In genomic region chr8:22037022-22037421, GRCm38 (mm10) we compare ENCODE assay signal across 16 mouse cellular contexts. TPM values are rescaled to one million over a fixed set of nuclear protein-coding genes. Genes with fewer than 3 reads are reported as not detected.
DNase-seq lines count a peak whose midpoint lies in the region; ATAC-seq and TF ChIP-seq lines count a peak whose summit lies in the region.
"Had no signal": no experiment of that assay in that cellular context is flagged by ENCODE, and none has a peak within 500 bp of the region (broad histone marks: within the 10 kb centered on the region; RNA-seq: fewer than 3 reads in every experiment).

No protein-coding gene starts in this region.

- no peaks in the 10 kb centered on the region for H3K9me3 ChIP-seq in liver, embryonic 13.5 days (replicated peaks)
- H3K9me3 ChIP-seq: limb, embryonic 10.5 days had no signal

- peaks cover 22% of the 10 kb centered on the region for H3K4me1 ChIP-seq in liver, adult 2 months (ENCODE audit: control insufficient read depth, insufficient read depth, low read length)
- H3K4me1 ChIP-seq in liver, embryonic 13.5 days (replicated peaks), result peaks cover 15% of the 10 kb centered on the region

- peak; percentile 66 for ATAC-seq in liver, embryonic 13.5 days (ENCODE audit: low read depth)
- ATAC-seq in inflammation-experienced regulatory T-cells, adult 6 months, result no peak
- ATAC-seq: activated CD4-positive, CD25-positive, alpha-beta regulatory T cell, adult 4 months; forebrain, embryonic 14.5 days had no signal

- no peak overlapping the region for H3K4me3 ChIP-seq in liver, adult 2 months (ENCODE audit: insufficient read depth, low read depth, low read length)
- no peak overlapping the region for H3K4me3 ChIP-seq in liver, embryonic 13.5 days (replicated peaks)
- H3K4me3 ChIP-seq: limb, embryonic 10.5 days had no signal

- no peak for TF ChIP-seq CTCF in liver, adult 2 months (IDR thresholded peaks at IDR 0.05; ENCODE audit: low read depth, low read length)

- WGBS in liver, adult 2 months, result 19% methylated on average over 7 of the region's 7 CpGs
- WGBS in liver, embryonic 13.5 days (ENCODE audit: insufficient replicate concordance), result 68% methylated on average over 7 of the region's 7 CpGs

- no peaks in the 10 kb centered on the region for H3K27me3 ChIP-seq in liver, adult 2 months (ENCODE audit: control insufficient read depth, insufficient read depth, low read length)
- H3K27me3 ChIP-seq in liver, embryonic 13.5 days, result no peaks in the 10 kb centered on the region

- no peak overlapping the region for H3K9ac ChIP-seq in liver, adult 2 months (ENCODE audit: low read depth, low read length)
- H3K9ac ChIP-seq in liver, embryonic 13.5 days, result no peak overlapping the region

- peak; percentile 99 for DNase-seq in liver, adult 2 months (ENCODE audit: extremely low read depth, low read depth, low spot score)
- DNase-seq in liver, result no peak
- no peak for DNase-seq in liver, embryonic 13.5 days
- DNase-seq in lung, postnatal 10 days, result peak; percentile 34
- DNase-seq in T-cell, adult 2 months (ENCODE audit: low spot score), result no peak
- no peak for DNase-seq in thymus, adult 18-20 months
- DNase-seq: cerebellum, adult 18-20 months; gastrocnemius, postnatal 10 days; layer of hippocampus, postnatal 36 days; retina, postnatal 1 day had no signal

- no peaks in the 10 kb centered on the region for H3K36me3 ChIP-seq in liver, adult 2 months (ENCODE audit: control insufficient read depth, insufficient read depth, low read length)
- peaks cover 29% of the 10 kb centered on the region for H3K36me3 ChIP-seq in liver, embryonic 13.5 days
- H3K36me3 ChIP-seq: limb, embryonic 10.5 days had no signal

- TF ChIP-seq POLR2A in liver, adult 2 months (IDR thresholded peaks at IDR 0.05; ENCODE audit: extremely low read depth, insufficient read depth, low read length), result no peak

- peaks cover 21% of the 10 kb centered on the region; the same call in 1 of the 2 replicates for H3K79me2 ChIP-seq in liver, adult 2 months (ENCODE audit: control insufficient read depth, insufficient read depth, low read length)

- no peak overlapping the region for H3K4me2 ChIP-seq in liver, embryonic 13.5 days
- H3K4me2 ChIP-seq: heart, embryonic 11.5 days had no signal

- peak overlapping the region; percentile 76 for H3K27ac ChIP-seq in liver, adult 2 months (replicated peaks; ENCODE audit: insufficient read depth, low read depth, low read length)
- H3K27ac ChIP-seq in liver, embryonic 13.5 days, result no peak overlapping the region
- H3K27ac ChIP-seq: kidney, postnatal 0 days; limb, embryonic 10.5 days had no signal

RNA-seq across cellular contexts. Expression of gene Atp7b, which starts 23.1 kb away (rescaled TPM):
- total RNA-seq in liver, adult 2 months (2014; rRNA removed), result 9.8 and 14.5 TPM in 2 replicates
- 10.7 and 12.5 TPM in 2 replicates for polyA plus RNA-seq in liver, adult 2 months (2012; rRNA removed)
- 10.4 and 13.0 TPM in 2 replicates for polyA plus RNA-seq in liver, embryonic 13.5 days (2015; fragmentation: Nextera tagmentation; extraction: Ambion mirVana)
- polyA plus RNA-seq in inflammation-experienced regulatory T-cells, adult 6 months (2017; shearing (Covaris generic)), result under 1 TPM; 0.07 to 0.14 (median 0.13) TPM
- polyA plus RNA-seq: activated CD4-positive, CD25-positive, alpha-beta regulatory T cell, adult 4 months had no signal

RNA-seq across cellular contexts. Expression of gene Alg11, which starts 23.5 kb away (rescaled TPM):
- 15.2 and 22.2 TPM in 2 replicates for total RNA-seq in liver, adult 2 months (2014; rRNA removed)
- 4.8 and 11.6 TPM in 2 replicates for polyA plus RNA-seq in liver, adult 2 months (2012; rRNA removed)
- polyA plus RNA-seq in liver, embryonic 13.5 days (2015; fragmentation: Nextera tagmentation; extraction: Ambion mirVana), result 9.9 and 13.1 TPM in 2 replicates
- polyA plus RNA-seq in inflammation-experienced regulatory T-cells, adult 6 months (2017; shearing (Covaris generic)), result 10 to 100 TPM; 20.0 to 28.1 (median 21.0) TPM

Comparison
In these comparisons a context has a peak if more than half of its experiments do, and no peak if none do; other contexts are left out.
1. DNase-seq: peak in liver, adult 2 months (single experiment) and lung, postnatal 10 days (single experiment); none in liver (single experiment), liver, embryonic 13.5 days (single experiment), T-cell, adult 2 months (single experiment) and thymus, adult 18-20 months (0 of 2).
2. RNA of gene Atp7b, which starts 23.1 kb away (polyA plus RNA-seq): 10.7 to 12.5 TPM in liver, adult 2 months and 10.4 to 13.0 TPM in liver, embryonic 13.5 days; 0.07 to 0.14 TPM in inflammation-experienced regulatory T-cells, adult 6 months; every median in the first group is over 10 times any median in the second.